Mouse (Mus musculus) kidney, adult 9 months (tissue): ENCODE measurements around the gene Mlph.

Experiments
- DNase-seq: peaks from one replicate; pipeline ENCODE4 v3.0.0; 2022

The Mlph gene

GRCm38 (mm10) chr1:90972911-90973573, 58.2 kb downstream of the Mlph start:
- DNase-seq: peak; percentile 96

- DNase-seq: no peak
Observed at GRCm38 (mm10) chr1:90973574-90973911, 58.7 kb downstream of the Mlph start.

- peak; percentile 38 for DNase-seq
Observed at GRCm38 (mm10) chr1:90974906-90975649, 60.2 kb downstream of the Mlph start.

- DNase-seq: no peak
Observed at GRCm38 (mm10) chr1:90975960-90976359, 61.1 kb downstream of the Mlph start.

GRCm38 (mm10) chr1:90980638-90981330, 65.9 kb downstream of the Mlph start:
- peak; percentile 38 for DNase-seq

GRCm38 (mm10) chr1:90981346-90981745, 66.5 kb downstream of the Mlph start:
- no peak for DNase-seq

GRCm38 (mm10) chr1:90995916-90996315, 81.0 kb downstream of the Mlph start:
- DNase-seq: no peak

- no peak for DNase-seq
Observed at GRCm38 (mm10) chr1:90997136-90997535, 82.3 kb downstream of the Mlph start.

GRCm38 (mm10) chr1:90997641-90998040, 82.8 kb downstream of the Mlph start:
- DNase-seq: no peak

GRCm38 (mm10) chr1:90998268-90998890, 83.5 kb downstream of the Mlph start, which contains the start of gene Lrrfip1:
Gene Lrrfip1, plus strand, starts transcription at chr1:90998737.
- DNase-seq: no peak

- DNase-seq: no peak
Observed at GRCm38 (mm10) chr1:90998891-90999611, 84.2 kb downstream of the Mlph start.

- DNase-seq: no peak
Observed at GRCm38 (mm10) chr1:90999911-91000601, 85.2 kb downstream of the Mlph start.
